Comparison of ENCODE assay signal across 7 mouse cellular contexts in genomic region chr1:61355241-61355640, GRCm38 (mm10).
"Had no signal": no experiment of that assay in that cellular context is flagged by ENCODE, and none has a peak within 500 bp of the region (broad histone marks: within the 10 kb centered on the region; RNA-seq: fewer than 3 reads in every experiment).

No protein-coding gene starts in this region.

- ATAC-seq: liver, embryonic 12.5 days; midbrain, embryonic 13.5 days had no signal

- DNase-seq: kidney, adult 8-10 months; layer of hippocampus, postnatal 36 days; thymus, postnatal 4 days had no signal

- H3K27ac ChIP-seq: hindbrain, embryonic 13.5 days; limb, embryonic 15.5 days; liver, embryonic 12.5 days; midbrain, embryonic 13.5 days had no signal

- H3K36me3 ChIP-seq: hindbrain, embryonic 13.5 days; limb, embryonic 15.5 days; liver, embryonic 12.5 days; midbrain, embryonic 13.5 days had no signal

- H3K4me1 ChIP-seq: limb, embryonic 15.5 days; liver, embryonic 12.5 days had no signal

- H3K27me3 ChIP-seq: hindbrain, embryonic 13.5 days; limb, embryonic 15.5 days; liver, embryonic 12.5 days; midbrain, embryonic 13.5 days had no signal

- H3K4me3 ChIP-seq: hindbrain, embryonic 13.5 days; limb, embryonic 15.5 days; liver, embryonic 12.5 days; midbrain, embryonic 13.5 days had no signal

- H3K4me2 ChIP-seq: hindbrain, embryonic 13.5 days; limb, embryonic 15.5 days; liver, embryonic 12.5 days; midbrain, embryonic 13.5 days had no signal

- H3K9ac ChIP-seq: hindbrain, embryonic 13.5 days; limb, embryonic 15.5 days; liver, embryonic 12.5 days; midbrain, embryonic 13.5 days had no signal

- H3K9me3 ChIP-seq: hindbrain, embryonic 13.5 days; limb, embryonic 15.5 days; liver, embryonic 12.5 days; midbrain, embryonic 13.5 days had no signal
